Mouse (Mus musculus): ENCODE measurements around the gene Samd15. TPM values are rescaled to one million over a fixed set of nuclear protein-coding genes. Genes with fewer than 3 reads are reported as not detected.

Samd15 gene
- polyA plus RNA-seq, 1 experiment from 2014 or later = 2.3 TPM

DNA sequence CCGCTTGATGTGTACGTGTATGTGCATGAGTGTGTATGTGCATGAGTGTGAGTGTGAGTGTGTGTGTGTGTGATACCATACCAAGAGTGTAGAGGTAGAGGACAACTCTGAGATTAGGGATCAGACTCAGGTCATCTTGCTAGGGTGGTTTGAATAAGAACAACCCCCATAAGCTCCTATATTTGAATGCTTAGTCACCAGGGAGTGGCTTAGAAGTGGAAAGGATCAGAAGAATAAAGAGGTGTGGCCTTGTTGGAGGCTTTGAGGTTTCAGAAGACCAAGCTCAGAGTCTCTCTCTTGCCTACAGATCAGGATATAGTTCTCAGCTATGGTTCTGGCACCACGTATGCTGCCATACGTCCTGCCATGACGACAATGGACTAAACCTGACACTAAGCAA is 57.1 kb downstream of the Samd15 start:
- H3K27ac ChIP-seq (ENCODE audit: low read length) = no peak overlapping the region
- H3K4me3 ChIP-seq (replicated peaks; ENCODE audit: low read length) = no peak overlapping the region
- peaks cover 41% of the 10 kb centered on the region for H3K36me3 ChIP-seq (ENCODE audit: control insufficient read depth, insufficient read depth, low read length)
- peak; percentile 53; the same call in 1 of the 2 replicates for ATAC-seq (ENCODE audit: insufficient read depth, low FRiP score)
- H3K9ac ChIP-seq (ENCODE audit: low read length) = no peak overlapping the region
- WGBS = 91% methylated on average over 5 of the region's 5 CpGs
- no peaks in the 10 kb centered on the region for H3K9me3 ChIP-seq (replicated peaks; ENCODE audit: control insufficient read depth, low read length)
- no peaks in the 10 kb centered on the region for H3K27me3 ChIP-seq (ENCODE audit: control insufficient read depth, insufficient read depth, low read length)
- H3K4me2 ChIP-seq (ENCODE audit: low read depth, low read length) = no peak overlapping the region
- no peaks in the 10 kb centered on the region for H3K4me1 ChIP-seq (ENCODE audit: control insufficient read depth, insufficient read depth, low read length)

DNA sequence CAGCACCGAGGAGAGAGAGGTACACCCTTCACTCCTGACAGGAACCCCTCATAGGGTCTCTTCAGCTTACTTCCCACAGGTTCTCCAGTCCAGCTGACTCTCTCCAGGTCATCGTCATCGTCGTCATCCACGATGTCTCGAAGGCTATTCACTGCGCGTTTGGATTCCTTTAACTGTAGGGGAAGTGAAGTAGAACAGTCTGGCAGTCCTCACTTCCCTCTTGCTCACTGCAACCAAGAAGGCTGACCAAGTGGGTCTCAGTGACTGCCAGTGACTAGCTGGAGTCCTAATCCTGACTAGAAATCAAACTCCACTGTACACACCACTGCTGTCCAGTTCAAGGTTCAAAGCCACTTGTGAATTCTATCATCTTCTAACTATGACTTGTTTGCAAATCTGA is 61.0 kb downstream of the Samd15 start:
- ATAC-seq (ENCODE audit: insufficient read depth, low FRiP score) = no peak
- Histone ChIP-seq H3K9ac (ENCODE audit: low read length) (no peak overlapping the region), H3K4me1 (ENCODE audit: control insufficient read depth, insufficient read depth, low read length) (no peaks in the 10 kb centered on the region), H3K27me3 (ENCODE audit: control insufficient read depth, insufficient read depth, low read length) (no peaks in the 10 kb centered on the region), H3K9me3 (replicated peaks; ENCODE audit: control insufficient read depth, low read length) (no peaks in the 10 kb centered on the region), H3K4me2 (ENCODE audit: low read depth, low read length) (no peak overlapping the region), H3K27ac (ENCODE audit: low read length) (no peak overlapping the region), H3K4me3 (replicated peaks; ENCODE audit: low read length) (no peak overlapping the region), H3K36me3 (ENCODE audit: control insufficient read depth, insufficient read depth, low read length) (peaks cover 25% of the 10 kb centered on the region; the same call in 1 of the 2 replicates)
- 93% methylated on average over 8 of the region's 8 CpGs for WGBS

Other genes starting within 250 kb of the Samd15 start
- 0.43 and 0.91 TPM in 2 replicates for gene Zdhhc22, start 209.3 kb upstream of the Samd15 start, polyA plus RNA-seq (2015; fragmentation: Nextera tagmentation; extraction: Ambion mirVana)
- 1.2 and 2.1 TPM in 2 replicates for gene Tmem63c, start 178.4 kb upstream of the Samd15 start, polyA plus RNA-seq (2015; fragmentation: Nextera tagmentation; extraction: Ambion mirVana)
- 3.0 and 4.0 TPM in 2 replicates for gene Ngb, start 97.2 kb upstream of the Samd15 start, polyA plus RNA-seq (2015; fragmentation: Nextera tagmentation; extraction: Ambion mirVana)
- 40.4 and 40.6 TPM in 2 replicates for gene Gstz1, start 52.6 kb upstream of the Samd15 start, polyA plus RNA-seq (2015; fragmentation: Nextera tagmentation; extraction: Ambion mirVana)
- gene Pomt2, start 51.8 kb upstream of the Samd15 start, polyA plus RNA-seq (2015; fragmentation: Nextera tagmentation; extraction: Ambion mirVana) = 13.7 and 15.9 TPM in 2 replicates
- gene Tmed8, start 731 bp downstream of the Samd15 start, polyA plus RNA-seq (2015; fragmentation: Nextera tagmentation; extraction: Ambion mirVana) = 2.3 and 2.8 TPM in 2 replicates
- 0.35 and 0.43 TPM in 2 replicates for gene Noxred1, start 39.0 kb downstream of the Samd15 start, polyA plus RNA-seq (2015; fragmentation: Nextera tagmentation; extraction: Ambion mirVana)
- gene Vipas39, start 66.5 kb downstream of the Samd15 start, polyA plus RNA-seq (2015; fragmentation: Nextera tagmentation; extraction: Ambion mirVana) = 36.3 and 37.8 TPM in 2 replicates
- 190 and 202 TPM in 2 replicates for gene Ahsa1, start 66.8 kb downstream of the Samd15 start, polyA plus RNA-seq (2015; fragmentation: Nextera tagmentation; extraction: Ambion mirVana)
- 0.42 and 0.53 TPM in 2 replicates for gene Ism2, start 100.0 kb downstream of the Samd15 start, polyA plus RNA-seq (2015; fragmentation: Nextera tagmentation; extraction: Ambion mirVana)
- gene Sptlc2, start 188.6 kb downstream of the Samd15 start, polyA plus RNA-seq (2015; fragmentation: Nextera tagmentation; extraction: Ambion mirVana) = 98.7 and 101 TPM in 2 replicates
- 259 and 291 TPM in 2 replicates for gene Slirp, start 244.2 kb downstream of the Samd15 start, polyA plus RNA-seq (2015; fragmentation: Nextera tagmentation; extraction: Ambion mirVana)
- gene Alkbh1, start 244.3 kb downstream of the Samd15 start, polyA plus RNA-seq (2015; fragmentation: Nextera tagmentation; extraction: Ambion mirVana) = 50.3 and 51.6 TPM in 2 replicates

Measured in stomach, embryonic 16.5 days (tissue).